Mouse (Mus musculus): ENCODE measurements around the gene Arhgef16.

Gene Arhgef16

DNA sequence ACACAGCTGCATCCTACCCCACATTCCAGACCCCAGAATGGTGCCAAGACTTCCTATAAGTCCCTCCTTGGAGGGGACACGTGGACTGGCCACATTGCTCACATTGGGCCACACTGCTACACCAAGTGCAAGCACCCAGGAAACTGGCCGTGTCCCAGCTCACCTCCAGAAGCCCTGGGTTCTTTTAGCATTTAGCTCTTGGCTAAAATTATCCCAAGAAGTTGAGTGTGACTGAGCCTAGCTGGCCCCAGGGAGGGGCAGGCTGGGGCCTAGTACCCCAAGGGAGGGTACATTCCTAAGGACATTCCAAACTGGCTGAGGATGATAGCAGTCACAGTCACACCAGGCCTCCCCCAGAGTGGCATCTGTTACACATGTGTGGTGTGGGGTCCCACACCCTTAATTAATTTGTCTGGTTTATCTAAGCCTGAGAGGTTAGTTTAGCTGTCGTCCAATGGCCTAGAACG is 7.7 kb downstream of the Arhgef16 start:
- no peak for DNase-seq (ENCODE audit: low read depth, low spot score)

DNA sequence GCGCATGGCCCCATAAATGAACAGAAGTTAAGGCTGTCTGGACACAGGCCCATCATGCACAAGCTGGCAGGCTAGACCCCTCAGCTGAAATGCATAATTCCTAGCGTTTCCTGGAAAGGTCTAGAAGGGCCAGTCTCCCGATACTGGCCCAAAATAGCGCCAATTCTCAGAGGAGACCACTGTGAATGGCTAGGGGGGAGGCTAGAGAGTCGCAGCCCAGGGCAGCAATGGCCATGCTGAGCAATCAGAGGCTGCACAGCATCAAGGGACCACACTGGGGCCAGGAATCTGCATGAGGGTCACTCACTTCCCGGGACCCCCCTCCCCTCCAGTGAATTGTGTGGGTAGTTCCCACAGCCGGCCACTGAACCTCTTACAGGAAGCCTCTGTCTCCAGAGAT is 17.8 kb downstream of the Arhgef16 start:
- no peak for DNase-seq (ENCODE audit: low read depth, low spot score)

- no peak for DNase-seq (ENCODE audit: low read depth, low spot score)
These were observed 22.0 kb downstream of the Arhgef16 start for GRCm38 (mm10) chr4:154279481-154279880.

DNA sequence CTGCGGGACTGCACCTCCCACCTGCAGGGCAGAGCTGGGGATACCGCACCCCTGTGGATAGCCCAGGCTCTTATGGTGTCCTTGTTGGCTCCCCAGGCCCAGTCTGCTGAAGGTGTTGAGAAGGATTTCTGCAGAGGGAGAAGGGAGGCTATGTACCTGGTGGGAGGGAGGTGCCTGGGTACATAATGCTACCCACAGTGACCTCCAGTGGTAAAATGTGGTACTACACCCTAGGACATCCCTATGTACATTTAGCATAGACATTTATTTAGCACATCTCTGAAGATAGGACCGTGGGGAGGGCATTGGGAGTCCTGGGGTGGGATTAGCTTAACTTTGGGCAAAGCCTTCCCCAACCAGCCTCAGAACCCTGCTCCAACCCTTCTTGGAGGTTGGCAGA is 28.5 kb downstream of the Arhgef16 start:
- DNase-seq (ENCODE audit: low read depth, low spot score) = peak; percentile 50

GRCm38 (mm10) chr4:154269520-154269919 is 32.0 kb downstream of the Arhgef16 start:
- no peak for DNase-seq (ENCODE audit: low read depth, low spot score)

- DNase-seq (ENCODE audit: low read depth, low spot score) = no peak
These were observed 34.0 kb downstream of the Arhgef16 start for GRCm38 (mm10) chr4:154267511-154267910.

DNA sequence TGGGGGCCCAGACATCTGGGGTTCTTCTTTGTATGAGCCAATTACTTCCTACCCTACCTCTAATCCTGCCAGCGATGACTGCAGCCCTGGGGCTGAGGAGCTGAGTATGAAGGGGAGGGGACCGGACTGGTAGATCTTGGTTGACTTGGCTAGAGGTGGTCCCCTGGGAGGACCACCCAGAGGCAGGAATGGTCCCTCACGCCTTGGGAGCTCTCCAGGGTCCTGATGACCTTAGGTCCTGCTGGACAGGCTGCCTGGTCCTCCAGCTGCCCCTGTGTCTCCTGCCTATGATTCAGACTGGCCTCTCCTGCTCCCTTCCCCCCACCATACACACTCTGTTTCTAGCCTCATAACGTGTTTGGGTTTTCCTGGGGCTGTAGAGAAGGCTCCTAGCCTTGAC is 39.4 kb downstream of the Arhgef16 start:
- no peak for DNase-seq (ENCODE audit: low read depth, low spot score)

- DNase-seq (ENCODE audit: low read depth, low spot score) = no peak
These were observed 40.7 kb downstream of the Arhgef16 start for GRCm38 (mm10) chr4:154260755-154261154.

DNA sequence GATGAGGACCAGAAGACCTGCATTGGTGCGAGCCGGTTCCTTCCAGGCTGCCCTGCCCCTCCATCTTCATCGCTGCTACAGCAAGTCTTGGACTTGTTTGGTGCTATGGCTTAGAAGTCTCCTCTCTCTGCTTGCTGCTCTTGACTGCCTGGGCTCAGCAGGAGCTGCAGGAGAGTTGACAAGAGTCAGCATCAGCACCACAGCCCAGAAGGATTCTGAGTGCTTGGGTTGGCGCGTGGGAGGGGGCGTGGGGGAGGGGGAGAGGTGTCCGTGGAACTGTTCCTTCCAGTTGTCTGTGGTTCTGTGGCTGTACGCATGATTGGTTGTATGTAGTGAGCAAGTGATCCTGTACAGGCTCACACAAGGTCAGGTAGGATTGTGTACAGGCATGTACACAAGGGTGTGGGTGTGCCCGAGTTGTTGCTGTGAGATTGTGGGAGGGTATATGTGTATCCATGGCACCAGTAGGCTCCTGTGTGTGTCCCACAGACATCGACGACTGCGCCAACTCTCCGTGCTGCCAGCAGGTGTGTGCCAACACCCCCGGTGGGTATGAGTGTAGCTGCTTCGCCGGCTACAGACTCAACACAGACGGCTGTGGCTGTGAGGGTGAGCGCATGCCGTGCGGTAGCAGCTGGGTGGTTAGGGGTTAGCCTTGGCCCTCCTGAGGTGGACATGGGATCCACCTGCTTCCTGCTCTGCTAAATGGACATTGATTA is 48.8 kb downstream of the Arhgef16 start:
- no peak for DNase-seq (ENCODE audit: low read depth, low spot score)

GRCm38 (mm10) chr4:154249316-154249715 is 52.2 kb downstream of the Arhgef16 start:
- DNase-seq (ENCODE audit: low read depth, low spot score) = no peak

DNA sequence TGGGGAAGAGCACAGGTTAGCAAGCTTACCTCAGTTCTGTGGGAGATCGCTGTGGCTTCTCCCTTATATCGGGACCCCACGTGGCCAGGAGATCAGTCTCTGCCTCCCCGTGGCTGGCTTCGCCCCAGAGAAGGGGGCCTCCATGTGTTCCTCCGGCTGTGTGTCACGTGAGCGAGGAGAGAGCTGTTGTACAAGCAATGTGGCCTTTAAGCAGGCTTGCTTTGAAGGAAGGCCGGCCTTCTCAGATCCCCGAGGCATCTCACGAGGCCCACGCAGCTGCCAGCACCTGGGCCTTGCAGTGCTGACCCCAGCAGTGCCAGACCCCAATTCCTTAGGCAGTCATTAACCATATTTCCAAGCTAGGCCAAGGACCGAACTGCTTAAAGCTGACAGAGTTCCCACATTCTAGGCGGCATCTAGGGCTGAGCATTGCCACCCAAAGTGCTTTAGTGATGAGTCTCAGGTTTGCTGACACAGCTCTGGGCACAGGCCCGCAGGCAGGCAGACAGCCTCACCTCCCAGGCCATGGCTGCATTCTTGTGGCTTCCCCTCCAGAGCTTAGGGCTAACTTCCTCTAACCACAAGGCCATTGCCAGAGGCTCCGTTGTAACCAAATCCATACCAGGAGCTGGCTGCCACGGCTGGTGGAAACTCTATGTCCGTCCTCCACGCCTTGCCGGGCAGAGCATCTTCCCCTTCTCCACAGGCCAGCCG is 53.2 kb downstream of the Arhgef16 start:
- DNase-seq (ENCODE audit: low read depth, low spot score) = no peak

DNA sequence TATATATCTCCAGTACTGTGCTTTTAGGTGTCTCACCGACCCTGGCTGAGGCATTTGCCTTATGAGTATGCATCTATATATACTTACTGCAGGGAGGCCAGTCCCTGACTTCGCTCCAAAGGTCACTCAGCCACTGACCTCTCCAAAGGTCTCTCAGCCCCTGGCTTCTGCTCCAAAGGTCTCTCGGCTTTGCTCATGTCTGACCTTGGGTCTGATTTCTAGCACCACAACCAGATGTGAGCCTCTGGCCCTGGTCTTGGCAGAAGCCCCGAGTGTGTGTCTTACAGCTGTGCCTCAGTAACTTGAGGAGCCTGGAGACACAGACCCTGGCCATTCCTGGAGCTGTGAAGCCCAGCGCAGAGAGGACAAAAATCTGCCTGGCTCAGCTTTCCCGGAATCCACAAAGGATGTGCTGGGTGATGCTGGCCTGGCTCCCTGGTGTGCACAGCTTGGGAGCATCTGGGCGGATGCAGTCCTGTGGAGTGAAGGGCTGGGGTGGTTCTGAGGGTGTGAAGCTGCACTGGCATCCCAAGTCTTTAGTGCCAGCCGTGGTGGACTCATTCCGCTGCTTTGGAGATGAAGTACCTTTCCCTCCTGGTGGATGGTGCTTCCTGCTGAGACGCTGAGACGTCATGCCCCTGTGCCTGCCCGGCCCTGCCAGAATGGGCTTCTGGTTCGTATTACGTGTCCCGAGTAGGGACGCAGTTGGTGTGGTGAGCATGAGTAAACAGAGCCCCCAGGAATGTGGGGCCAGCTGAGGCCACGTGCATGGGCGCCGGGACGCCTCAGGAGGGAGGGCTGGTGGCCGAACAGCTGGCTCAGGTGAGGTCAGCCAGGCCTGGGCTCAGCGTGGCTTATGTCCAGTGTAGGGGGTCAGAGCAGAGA is 54.0 kb downstream of the Arhgef16 start:
- DNase-seq (ENCODE audit: low read depth, low spot score) = no peak

DNA sequence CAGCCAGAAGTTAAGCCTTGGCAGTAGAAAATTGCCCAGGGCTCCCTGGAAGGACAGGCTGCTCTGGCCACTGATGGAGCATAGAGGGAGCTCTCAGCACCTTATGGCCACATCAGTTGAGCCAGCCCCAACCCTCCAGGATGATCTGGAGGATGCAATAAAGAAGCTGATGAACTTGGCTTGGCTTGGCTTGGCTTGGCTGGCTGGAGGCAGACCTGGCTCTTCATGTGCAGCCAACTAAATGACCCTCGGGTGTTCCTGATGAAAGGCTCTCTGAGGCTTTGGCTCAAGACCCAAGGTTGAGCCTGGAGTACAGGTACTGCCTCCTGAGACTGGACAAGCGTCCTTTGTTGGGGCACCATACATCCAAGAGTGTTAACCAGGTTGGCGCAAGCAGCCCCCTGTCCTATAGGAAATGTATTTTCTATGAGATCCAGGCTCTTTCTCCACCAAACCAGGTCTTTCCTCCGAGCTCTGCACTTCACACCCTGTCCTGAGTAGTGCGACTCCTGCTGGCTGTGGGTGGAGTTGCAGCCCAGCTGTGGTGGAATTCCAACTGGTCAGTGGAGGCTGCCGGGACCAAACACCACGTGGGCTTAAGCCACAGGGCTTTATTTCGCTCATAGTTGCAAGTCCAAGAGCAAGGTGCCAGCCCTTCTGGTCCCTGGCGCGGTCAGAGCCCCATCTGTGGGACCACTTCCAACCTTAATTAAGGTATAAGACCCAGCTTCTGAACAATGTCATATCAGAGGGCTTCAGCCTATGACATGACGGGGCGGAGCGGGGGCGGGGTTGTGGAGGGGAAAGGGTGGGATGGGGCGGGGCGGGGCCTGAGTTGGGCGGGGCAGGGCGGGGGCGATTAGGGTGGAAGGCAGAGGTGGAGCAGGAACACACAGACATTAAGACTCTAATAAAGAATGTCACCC is 55.1 kb downstream of the Arhgef16 start:
- peak; percentile 82 for DNase-seq (ENCODE audit: low read depth, low spot score)

DNA sequence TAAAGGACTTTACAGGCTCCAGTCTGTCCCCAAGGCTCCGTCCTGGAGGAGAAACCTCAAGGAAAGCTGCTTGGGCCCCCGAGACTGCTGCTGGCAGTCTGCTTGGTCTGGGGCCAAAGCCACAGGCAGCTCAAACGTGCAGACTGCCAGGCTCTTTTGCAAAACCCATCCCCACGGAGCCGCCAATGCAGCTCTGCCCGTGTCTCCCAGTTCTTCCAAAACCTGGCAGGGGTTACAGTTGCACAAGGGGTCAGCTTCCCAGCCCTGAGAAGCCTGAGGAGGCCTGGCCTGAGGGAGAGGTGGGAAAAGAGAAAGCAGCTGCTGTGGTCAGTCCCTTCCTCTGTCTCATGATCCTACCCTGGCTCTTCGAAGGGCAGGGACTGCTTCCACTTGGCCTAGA is 56.1 kb downstream of the Arhgef16 start:
- DNase-seq (ENCODE audit: low read depth, low spot score) = no peak

DNA sequence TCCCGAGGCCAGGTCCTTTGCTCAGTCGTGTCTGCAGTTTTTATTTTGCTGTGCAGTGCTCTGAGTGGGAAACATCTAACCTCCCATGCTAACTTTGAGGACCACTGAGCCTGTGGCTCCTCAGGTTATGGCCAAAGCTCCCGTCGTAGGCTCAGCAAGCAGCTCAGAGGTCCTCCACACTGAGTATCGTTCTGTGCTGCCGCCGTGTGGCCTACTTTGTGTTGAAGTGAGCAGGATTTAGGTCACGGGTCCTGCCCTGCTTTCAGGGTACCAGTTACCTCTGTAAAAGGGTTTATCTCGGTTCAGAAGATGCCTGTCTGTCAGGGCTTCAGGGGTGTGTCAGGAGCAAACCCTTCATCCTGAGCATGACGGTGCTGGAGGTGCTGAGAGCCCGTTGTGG is 60.9 kb downstream of the Arhgef16 start:
- DNase-seq (ENCODE audit: low read depth, low spot score) = no peak

- no peak for DNase-seq (ENCODE audit: low read depth, low spot score)
These were observed 62.3 kb downstream of the Arhgef16 start for GRCm38 (mm10) chr4:154239199-154239598.

- no peak for DNase-seq (ENCODE audit: low read depth, low spot score)
These were observed 64.2 kb downstream of the Arhgef16 start for GRCm38 (mm10) chr4:154237306-154237705.

DNA sequence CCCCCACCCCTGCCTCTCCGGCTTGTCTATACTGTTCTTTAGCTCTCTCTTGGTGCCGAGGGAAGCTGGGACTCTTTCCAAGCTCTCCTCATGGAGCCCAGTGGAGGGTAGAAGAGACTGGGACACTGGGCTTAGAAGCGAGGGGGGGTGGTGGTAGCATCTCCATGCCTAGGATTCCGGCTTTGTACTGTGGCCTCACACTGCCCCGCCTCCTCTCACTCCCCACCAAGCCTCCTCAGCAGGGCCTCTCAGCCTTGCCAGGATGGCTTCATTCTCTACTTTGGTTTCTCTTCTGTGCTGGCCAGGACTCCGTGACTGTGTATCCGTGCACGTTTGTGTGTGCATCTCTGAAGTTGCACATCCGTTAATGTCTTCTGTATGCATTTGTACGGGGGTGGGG is 64.6 kb downstream of the Arhgef16 start:
- DNase-seq (ENCODE audit: low read depth, low spot score) = no peak

- no peak for DNase-seq (ENCODE audit: low read depth, low spot score)
These were observed 65.5 kb downstream of the Arhgef16 start for GRCm38 (mm10) chr4:154236001-154236400.

GRCm38 (mm10) chr4:154232295-154232694 is 69.2 kb downstream of the Arhgef16 start:
- no peak for DNase-seq (ENCODE audit: low read depth, low spot score)

DNA sequence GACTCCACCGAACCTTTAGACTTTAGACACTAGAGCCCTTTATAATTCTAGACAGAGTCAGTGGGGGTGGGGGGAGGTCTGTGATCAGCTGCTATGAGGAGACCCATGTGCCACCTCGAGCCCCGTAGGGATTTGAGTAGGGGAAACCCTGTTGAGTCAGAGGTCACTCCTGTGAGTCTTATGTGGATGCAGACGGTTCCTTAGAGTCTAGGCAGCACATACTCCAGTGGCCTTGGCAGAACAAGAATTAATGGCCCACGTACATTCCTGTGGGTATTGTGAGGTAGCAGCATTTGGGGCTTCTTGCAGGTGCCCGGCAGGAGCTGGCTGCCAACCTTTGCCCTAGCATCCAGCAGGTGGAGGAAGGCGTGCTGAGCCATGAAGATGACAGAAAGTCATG is 70.1 kb downstream of the Arhgef16 start:
- no peak for DNase-seq (ENCODE audit: low read depth, low spot score)

All from embryo, embryonic 11.5 days (tissue).